Mouse (Mus musculus) hindbrain, embryonic 15.5 days (tissue): Measurements from ENCODE around the gene Dctn1. TPM values are rescaled to one million over a fixed set of nuclear protein-coding genes. Genes with fewer than 3 reads are reported as not detected.
A peak's percentile ranks its signal among the peaks of the same experiment; 100 is the strongest.

Experiments used
- ATAC-seq: fragments of 200-750 bp; cut with Nextera tagmentation; 2 replicates; pipeline ENCODE4 v1.8.0; 2017; ENCODE audit warnings: low read depth, moderate number of reproducible peaks, moderate TSS enrichment; ENCODE audit not compliant: low FRiP score
- H3K27ac ChIP-seq: fragments of 300-500 bp; sonication (generic); replicated peaks from 2 replicates; pipeline ENCODE4 v1.5.1; 2015; ENCODE audit warnings: mild to moderate bottlenecking, inconsistent platforms
- H3K27me3 ChIP-seq: fragments of 300-500 bp; sonication (generic); 2 replicates; pipeline ENCODE4 v1.6.1; 2015; ENCODE audit warnings: control low read depth, inconsistent platforms
- H3K36me3 ChIP-seq: fragments of 300-500 bp; sonication (generic); 2 replicates; pipeline ENCODE4 v1.6.1; 2015; ENCODE audit warnings: control low read depth, inconsistent platforms
- H3K4me1 ChIP-seq: fragments of 300-500 bp; sonication (generic); replicated peaks from 2 replicates; pipeline ENCODE4 v1.6.1; 2015; ENCODE audit warnings: control low read depth, inconsistent platforms
- H3K4me2 ChIP-seq: fragments of 300-500 bp; sonication (generic); 2 replicates; pipeline ENCODE4 v1.6.1; 2015; ENCODE audit warnings: moderate library complexity, mild to moderate bottlenecking, inconsistent platforms
- H3K4me3 ChIP-seq: fragments of 300-500 bp; sonication (generic); 2 replicates; pipeline ENCODE4 v1.5.1; 2015; ENCODE audit warnings: mild to moderate bottlenecking, inconsistent platforms
- H3K9ac ChIP-seq: fragments of 300-500 bp; sonication (generic); 2 replicates; pipeline ENCODE4 v1.6.1; 2015; ENCODE audit warnings: inconsistent platforms
- H3K9me3 ChIP-seq: fragments of 300-500 bp; sonication (generic); 2 replicates; pipeline ENCODE4 v1.6.1; 2016; ENCODE audit warnings: control low read depth, inconsistent platforms
- WGBS: fragments of 180-500 bp; shearing (Covaris S2); methylation state at CpG from one replicate; pipeline ENCODE4 v1.1.7; 2015; 5-methylcytosine and 5-hydroxymethylcytosine counted together
- polyA plus RNA-seq: library from polyadenylated mRNA; unstranded; fragments of >200 nt; fragmentation: Nextera tagmentation; extraction: Ambion mirVana; gene quantifications from 2 replicates; pipeline ENCODE4 v1.2.1, GENCODE M21; 2015

Gene Dctn1
- polyA plus RNA-seq, 1 experiment from 2014 or later = 160 TPM

DNA sequence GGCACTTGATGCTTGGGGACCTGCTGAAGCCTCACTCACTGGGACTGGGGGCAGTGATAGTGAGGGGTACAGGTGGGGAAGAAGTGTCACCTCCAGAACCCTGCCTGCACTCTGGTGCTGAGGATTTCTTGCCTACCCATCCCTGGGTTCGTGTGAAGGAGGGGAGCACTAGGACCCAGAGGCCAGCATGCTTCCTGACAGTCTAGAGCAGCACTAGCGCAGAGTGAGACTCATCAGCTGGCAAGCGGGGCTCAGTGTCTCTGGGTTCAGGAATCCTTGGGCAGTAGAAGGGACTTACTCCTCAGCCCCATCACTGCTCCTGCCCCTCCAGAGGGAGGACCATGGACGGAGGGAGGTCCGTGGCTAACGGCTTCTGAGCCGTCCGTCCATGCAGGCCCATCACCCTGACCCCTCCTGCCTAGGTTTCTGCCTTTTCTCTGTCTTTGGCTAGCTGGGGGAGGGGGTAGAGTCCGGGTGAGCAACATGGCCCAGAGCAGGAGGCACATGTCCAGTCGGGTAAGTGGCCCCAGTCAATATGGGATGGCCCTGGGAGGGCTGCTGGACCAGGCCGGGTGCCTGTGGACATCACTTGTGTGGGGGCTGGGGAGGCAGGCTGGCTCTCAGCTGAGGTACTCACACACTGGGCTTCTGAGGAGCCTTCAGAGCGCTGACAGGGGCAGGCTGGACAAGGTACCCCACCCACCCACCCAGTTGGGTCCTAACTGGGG lies 13.8 kb downstream of the Dctn1 start:
- peak overlapping the region; percentile 64 for H3K4me3 ChIP-seq
- H3K27ac ChIP-seq = peak overlapping the region; percentile 64; the same call in 1 of the 2 replicates
- peak overlapping the region; percentile 77 for H3K9ac ChIP-seq
- H3K9me3 ChIP-seq = no peaks in the 10 kb centered on the region
- 16% methylated on average over 12 of the region's 12 CpGs for WGBS
- peaks cover 26% of the 10 kb centered on the region for H3K4me1 ChIP-seq
- H3K36me3 ChIP-seq = peaks cover 18% of the 10 kb centered on the region; the same call in 1 of the 2 replicates
- H3K4me2 ChIP-seq = peak overlapping the region; percentile 72
- peak; percentile 89 for ATAC-seq
- no peaks in the 10 kb centered on the region for H3K27me3 ChIP-seq

DNA sequence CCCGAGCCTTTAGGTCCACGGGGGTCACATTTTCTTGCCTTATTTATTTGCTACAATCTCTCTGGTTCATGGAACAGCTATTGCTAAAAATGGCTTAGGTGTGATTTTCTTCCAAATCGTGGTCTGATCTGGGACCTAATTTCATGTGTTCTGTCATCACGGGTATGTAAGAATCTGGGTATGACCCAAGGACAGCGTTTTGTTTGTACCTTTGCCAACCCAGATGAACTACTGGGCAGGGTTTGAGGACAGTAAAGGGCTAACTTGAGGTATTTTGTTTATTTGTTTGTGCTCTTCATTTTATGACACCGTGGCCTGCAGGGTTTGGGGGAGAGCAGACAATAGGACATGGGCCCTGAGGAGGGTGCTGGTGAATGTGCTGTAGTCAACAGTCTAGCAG lies 14.9 kb downstream of the Dctn1 start:
- Histone ChIP-seq H3K27me3 (no peaks in the 10 kb centered on the region), H3K9ac (peak overlapping the region; percentile 77; the same call in 1 of the 2 replicates), H3K36me3 (peaks cover 18% of the 10 kb centered on the region; the same call in 1 of the 2 replicates), H3K4me2 (peak overlapping the region; percentile 72), H3K27ac (no peak overlapping the region), H3K4me1 (peaks cover 36% of the 10 kb centered on the region), H3K4me3 (peak overlapping the region; percentile 64), H3K9me3 (no peaks in the 10 kb centered on the region)
- 82% methylated on average over 6 of the region's 6 CpGs for WGBS
- no peak for ATAC-seq

DNA sequence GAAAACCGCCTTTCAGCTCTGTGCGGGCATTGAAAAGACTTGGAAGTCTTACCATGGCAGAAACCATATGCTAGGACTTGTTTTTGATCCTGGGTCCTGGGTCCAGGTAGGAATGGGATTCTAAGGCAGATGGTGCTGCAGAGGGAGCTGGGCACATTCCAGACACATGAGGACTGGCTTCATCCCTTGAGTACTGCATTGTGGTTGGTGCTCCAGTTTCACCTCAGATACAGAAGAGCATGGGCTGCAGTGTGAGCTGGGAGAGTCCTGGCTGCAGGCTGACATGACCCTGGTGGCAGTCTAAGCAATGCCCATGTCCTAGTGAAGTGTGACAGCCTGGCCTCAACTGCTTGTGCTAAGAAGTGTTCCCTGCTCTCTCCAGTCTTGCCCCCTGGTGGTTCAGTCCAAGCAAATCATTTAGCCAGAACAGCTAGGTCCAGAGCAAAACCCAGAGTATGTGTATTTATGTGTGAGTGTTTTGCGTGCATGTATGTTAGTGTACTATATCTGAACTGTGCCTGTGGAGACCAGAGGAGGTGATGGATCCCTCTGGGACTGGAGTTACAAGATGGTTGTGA lies 19.2 kb downstream of the Dctn1 start:
- peak overlapping the region; percentile 93 for H3K27ac ChIP-seq
- no peak overlapping the region for H3K9ac ChIP-seq
- H3K4me1 ChIP-seq = peaks cover 54% of the 10 kb centered on the region
- no peaks in the 10 kb centered on the region for H3K9me3 ChIP-seq
- peaks cover 28% of the 10 kb centered on the region for H3K36me3 ChIP-seq
- WGBS = 86% methylated on average over 3 of the region's 3 CpGs
- no peak overlapping the region for H3K4me3 ChIP-seq
- H3K4me2 ChIP-seq = no peak overlapping the region; the same call in 1 of the 2 replicates
- ATAC-seq = no peak
- no peaks in the 10 kb centered on the region for H3K27me3 ChIP-seq

DNA sequence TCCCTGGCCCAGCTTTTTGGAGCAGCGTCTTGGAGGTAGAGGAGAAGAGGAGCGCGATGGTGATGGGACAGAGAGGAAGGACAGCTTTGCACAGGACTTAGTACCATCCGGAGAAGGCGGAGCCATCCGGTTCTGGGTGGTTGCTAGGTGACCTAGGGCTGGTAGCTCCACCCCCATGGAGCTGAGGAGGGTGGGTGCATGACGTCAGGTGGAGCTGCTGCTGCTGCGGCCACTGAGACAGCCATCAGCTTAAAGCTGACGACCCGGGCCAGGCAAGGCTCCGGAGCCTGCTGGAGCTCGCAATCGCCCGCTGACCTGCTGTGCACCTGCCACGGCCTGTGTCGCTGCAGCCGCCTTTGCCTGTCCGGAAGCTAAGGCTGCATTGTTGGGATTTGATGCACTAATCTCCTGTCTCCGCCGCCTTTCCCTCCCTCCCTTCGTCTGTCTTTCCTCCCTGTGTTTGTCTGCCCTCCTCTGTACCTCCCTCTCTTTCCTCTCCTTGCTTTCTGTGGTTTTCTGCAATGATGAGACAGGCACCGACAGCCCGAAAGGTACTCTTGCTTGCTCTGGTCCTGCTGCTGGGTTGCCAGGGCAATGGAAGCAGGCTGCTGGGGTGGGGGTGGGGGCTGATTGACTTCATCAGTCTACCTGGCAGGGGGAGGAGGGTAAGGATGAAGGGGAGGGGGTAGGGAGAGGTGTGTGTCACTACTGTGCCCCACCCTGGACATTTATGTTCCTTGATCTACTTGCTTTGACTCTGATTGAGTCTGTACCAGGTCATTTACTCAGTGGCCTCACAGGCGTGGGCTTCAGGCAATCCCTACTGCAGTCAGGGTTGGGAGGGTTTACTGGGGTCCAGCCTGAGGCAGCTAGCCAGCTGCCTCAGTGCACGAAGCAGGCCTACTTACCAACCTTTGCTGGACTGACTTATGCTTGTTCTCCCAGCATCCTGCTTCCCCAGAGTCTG lies 20.5 kb downstream of the Dctn1 start:
- H3K27me3 ChIP-seq = no peaks in the 10 kb centered on the region
- H3K4me1 ChIP-seq = peaks cover 42% of the 10 kb centered on the region
- ATAC-seq = peak; percentile 94
- peak overlapping the region; percentile 64 for H3K4me2 ChIP-seq
- peak overlapping the region; percentile 70 for H3K4me3 ChIP-seq
- peak overlapping the region; percentile 93 for H3K27ac ChIP-seq
- H3K9me3 ChIP-seq = no peaks in the 10 kb centered on the region
- H3K9ac ChIP-seq = peak overlapping the region; percentile 73
- 8% methylated on average over 25 of the region's 25 CpGs for WGBS
- peaks cover 41% of the 10 kb centered on the region for H3K36me3 ChIP-seq

DNA sequence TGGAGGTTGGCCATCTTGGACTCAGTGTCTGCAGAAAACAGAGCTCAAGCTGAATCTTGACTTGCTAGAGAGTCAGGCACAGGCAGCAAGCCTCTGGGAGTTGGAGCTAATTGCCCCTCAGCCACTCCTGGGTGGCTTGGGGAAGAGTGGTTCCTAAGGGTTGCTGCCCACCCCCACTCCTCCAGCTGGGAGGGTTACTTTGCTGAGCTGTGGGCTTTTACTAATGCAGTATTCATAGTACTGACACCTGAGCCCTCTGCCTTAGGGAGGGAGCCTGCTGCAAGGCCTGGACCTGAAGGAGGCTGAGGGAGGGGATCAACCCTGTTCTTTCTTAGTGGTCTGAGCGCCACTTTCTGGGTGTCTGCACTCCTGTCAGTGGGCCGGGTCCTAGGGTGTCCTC lies 21.2 kb downstream of the Dctn1 start:
- Histone ChIP-seq H3K27ac (peak overlapping the region; percentile 93), H3K9ac (peak overlapping the region; percentile 73), H3K4me3 (peak overlapping the region; percentile 70), H3K4me1 (peaks cover 42% of the 10 kb centered on the region), H3K36me3 (peaks cover 47% of the 10 kb centered on the region), H3K9me3 (no peaks in the 10 kb centered on the region), H3K4me2 (peak overlapping the region; percentile 64), H3K27me3 (no peaks in the 10 kb centered on the region)
- no peak for ATAC-seq
- 71% methylated on average over 2 of the region's 2 CpGs for WGBS

DNA sequence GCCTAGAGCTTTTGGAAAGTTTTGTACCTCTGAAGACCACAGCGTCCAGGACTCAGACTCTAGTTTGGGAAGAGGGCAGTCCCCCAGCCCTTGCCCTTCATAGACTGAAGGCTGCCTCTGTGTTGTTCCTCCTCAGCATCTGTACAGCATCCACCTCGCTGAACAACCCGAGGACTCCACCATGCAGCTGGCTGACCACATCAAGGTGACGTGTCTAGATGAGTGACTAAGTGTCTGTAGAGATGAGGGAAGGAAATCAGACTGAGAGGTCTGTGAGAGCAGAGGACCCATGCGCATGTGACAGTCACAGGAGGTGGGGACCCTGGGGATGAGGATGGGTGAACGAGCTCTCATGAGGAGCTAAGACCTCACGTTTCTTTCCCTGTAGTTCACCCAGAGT lies 27.9 kb downstream of the Dctn1 start:
- H3K36me3 ChIP-seq = peaks cover 92% of the 10 kb centered on the region
- no peak overlapping the region for H3K4me3 ChIP-seq
- no peak overlapping the region for H3K9ac ChIP-seq
- peaks cover 12% of the 10 kb centered on the region for H3K4me1 ChIP-seq
- 90% methylated on average over 7 of the region's 7 CpGs for WGBS
- no peaks in the 10 kb centered on the region for H3K27me3 ChIP-seq
- H3K27ac ChIP-seq = no peak overlapping the region
- no peaks in the 10 kb centered on the region for H3K9me3 ChIP-seq
- no peak for ATAC-seq
- no peak overlapping the region for H3K4me2 ChIP-seq

DNA sequence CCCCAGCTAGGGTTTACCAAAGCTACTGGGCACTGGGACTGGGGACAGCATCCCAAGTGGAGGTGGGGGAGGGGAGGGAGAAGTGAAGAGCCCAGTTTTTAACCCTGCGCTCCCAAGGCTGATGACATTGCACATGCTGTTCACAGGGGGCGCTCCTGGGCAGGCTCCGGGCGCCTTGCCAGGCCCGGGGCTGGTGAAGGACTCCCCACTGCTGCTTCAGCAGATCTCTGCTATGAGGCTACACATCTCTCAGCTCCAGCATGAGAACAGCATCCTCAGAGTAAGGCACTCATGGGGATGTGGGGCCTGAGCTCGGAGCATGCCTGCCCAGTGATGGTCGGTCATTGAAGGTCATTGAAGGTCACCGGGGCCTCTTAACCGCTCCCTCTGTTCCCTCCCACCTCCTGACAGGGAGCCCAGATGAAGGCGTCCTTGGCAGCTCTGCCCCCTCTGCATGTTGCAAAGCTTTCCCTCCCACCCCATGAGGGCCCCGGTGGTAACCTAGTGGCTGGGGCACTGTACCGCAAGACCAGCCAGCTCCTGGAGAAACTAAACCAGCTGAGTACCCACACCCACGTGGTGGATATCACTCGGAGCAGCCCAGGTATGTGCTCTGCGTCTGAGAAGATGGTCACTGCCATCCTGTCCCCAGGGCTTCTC lies 31.8 kb downstream of the Dctn1 start:
- Histone ChIP-seq H3K9ac (no peak overlapping the region), H3K27me3 (no peaks in the 10 kb centered on the region), H3K4me1 (0 out of 2 replicates have a peak, but pooled peaks cover 8% of the 10 kb centered on the region), H3K36me3 (peaks cover 77% of the 10 kb centered on the region), H3K9me3 (no peaks in the 10 kb centered on the region), H3K4me3 (no peak overlapping the region), H3K27ac (no peak overlapping the region), H3K4me2 (no peak overlapping the region)
- ATAC-seq = peak; percentile 31; the same call in 1 of the 2 replicates
- WGBS = 40% methylated on average over 15 of the region's 15 CpGs

DNA sequence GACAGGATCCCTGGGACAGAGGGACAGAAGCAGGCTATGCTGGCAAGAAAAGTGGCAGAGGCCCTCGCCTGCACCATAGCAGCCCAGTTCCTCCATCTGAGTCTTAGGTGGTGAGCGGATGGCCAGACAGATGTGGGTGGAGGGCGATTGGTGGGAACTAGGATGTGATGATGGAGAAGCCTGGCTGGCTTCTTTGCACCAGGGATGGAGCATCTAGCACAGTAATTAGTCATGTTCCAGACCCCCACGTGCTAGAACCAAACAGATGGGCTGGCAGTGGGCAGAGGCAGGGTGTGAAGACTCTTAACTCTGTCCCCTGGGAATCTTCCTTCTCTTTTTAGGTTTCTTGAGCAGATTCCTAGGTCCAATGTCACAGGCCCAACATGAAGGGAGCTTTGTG lies 37.6 kb downstream of the Dctn1 start:
- no peak overlapping the region for H3K27ac ChIP-seq
- no peak overlapping the region for H3K4me2 ChIP-seq
- WGBS = 82% methylated on average over 4 of the region's 4 CpGs
- no peaks in the 10 kb centered on the region for H3K27me3 ChIP-seq
- ATAC-seq = no peak
- no peaks in the 10 kb centered on the region for H3K9me3 ChIP-seq
- peaks cover 23% of the 10 kb centered on the region for H3K36me3 ChIP-seq
- H3K9ac ChIP-seq = no peak overlapping the region
- H3K4me3 ChIP-seq = no peak overlapping the region
- H3K4me1 ChIP-seq = no peaks in the 10 kb centered on the region

DNA sequence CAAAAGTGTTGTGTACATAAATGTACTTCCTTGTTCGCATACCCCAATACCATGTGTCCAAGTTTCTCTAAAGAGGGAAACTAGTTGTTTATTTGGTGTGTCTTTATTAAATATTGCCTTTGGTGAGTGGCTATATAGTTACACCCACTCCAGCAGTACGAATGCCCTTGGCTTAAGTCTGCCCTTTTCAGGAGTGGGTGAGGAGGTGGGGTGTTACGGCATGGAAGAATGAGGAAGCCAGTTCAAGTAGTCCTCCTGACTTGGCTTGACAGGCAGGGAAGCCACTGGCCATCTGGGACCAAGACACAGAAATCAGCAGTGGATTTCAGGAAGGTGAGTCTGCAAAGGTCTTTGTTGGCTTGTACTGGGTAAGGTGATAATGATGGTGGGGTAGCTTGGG lies 40.1 kb downstream of the Dctn1 start:
- H3K9me3 ChIP-seq = no peaks in the 10 kb centered on the region
- H3K27me3 ChIP-seq = no peaks in the 10 kb centered on the region
- no peak overlapping the region for H3K4me3 ChIP-seq
- H3K36me3 ChIP-seq = peaks cover 3% of the 10 kb centered on the region; the same call in 1 of the 2 replicates
- H3K4me2 ChIP-seq = no peak overlapping the region
- H3K4me1 ChIP-seq = 0 out of 2 replicates have a peak, but pooled peaks cover 4% of the 10 kb centered on the region
- no peak for ATAC-seq
- no peak overlapping the region for H3K27ac ChIP-seq
- WGBS = 98% methylated on average over 3 of the region's 3 CpGs
- H3K9ac ChIP-seq = no peak overlapping the region

DNA sequence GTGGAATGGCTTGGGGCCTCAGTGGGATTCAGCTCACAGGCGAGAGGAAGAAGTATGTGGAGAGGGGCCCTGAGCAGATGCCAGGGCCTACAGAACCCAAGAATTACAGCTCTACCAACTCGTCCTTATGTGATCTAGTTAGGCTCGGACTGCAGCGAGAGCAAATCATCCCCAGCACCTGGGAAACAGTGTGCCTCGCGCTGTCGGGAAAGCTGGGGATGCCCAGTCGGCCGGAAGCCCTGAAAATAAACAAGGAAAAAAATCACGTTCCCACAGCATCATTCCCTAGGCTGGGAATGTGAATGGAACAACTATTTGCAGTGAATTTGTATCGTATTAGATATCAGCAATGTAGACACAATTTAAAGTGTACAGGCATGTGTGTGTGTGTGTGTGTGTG lies 40.6 kb downstream of the Dctn1 start:
- Histone ChIP-seq H3K9ac (no peak overlapping the region), H3K4me2 (no peak overlapping the region), H3K9me3 (no peaks in the 10 kb centered on the region), H3K36me3 (no peaks in the 10 kb centered on the region), H3K27ac (no peak overlapping the region), H3K27me3 (no peaks in the 10 kb centered on the region), H3K4me3 (no peak overlapping the region), H3K4me1 (0 out of 2 replicates have a peak, but pooled peaks cover 4% of the 10 kb centered on the region)
- no peak for ATAC-seq
- WGBS = 80% methylated on average over 11 of the region's 11 CpGs

DNA sequence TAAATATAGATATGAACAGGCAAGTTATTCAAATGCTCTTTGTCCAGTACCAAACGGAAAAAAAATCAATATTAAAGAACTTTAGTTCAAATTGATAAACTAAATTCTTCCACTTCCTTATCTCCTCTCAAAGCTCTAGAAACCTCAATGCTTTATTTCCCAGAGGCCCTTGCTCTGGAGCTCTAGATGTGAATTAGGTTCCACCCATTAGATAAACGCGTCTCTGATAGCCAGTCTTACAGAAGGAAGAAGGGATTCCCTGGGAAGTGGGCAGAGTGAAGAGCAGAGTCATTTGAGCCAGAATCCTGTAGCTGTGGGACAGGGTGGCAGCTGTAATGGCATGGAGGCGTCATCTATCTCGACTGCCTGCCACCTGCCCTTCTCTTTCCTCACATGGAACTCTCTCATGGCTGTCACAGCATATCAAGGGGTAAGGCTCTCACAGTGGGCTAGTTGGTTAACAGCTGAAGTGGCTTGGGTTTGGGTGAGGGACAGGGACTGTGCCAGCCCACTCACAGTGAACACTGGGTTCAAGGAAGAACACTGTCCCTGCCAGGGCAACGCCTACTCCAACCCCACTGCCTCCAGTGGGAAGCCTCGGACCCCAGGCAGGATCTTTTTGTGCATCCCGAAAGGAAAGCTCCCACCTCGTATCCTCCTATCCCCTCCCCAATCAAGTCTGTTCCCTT lies 41.8 kb downstream of the Dctn1 start:
- Histone ChIP-seq H3K27me3 (no peaks in the 10 kb centered on the region), H3K36me3 (no peaks in the 10 kb centered on the region), H3K9ac (no peak overlapping the region), H3K9me3 (no peaks in the 10 kb centered on the region), H3K27ac (no peak overlapping the region), H3K4me2 (no peak overlapping the region), H3K4me1 (0 out of 2 replicates have a peak, but pooled peaks cover 4% of the 10 kb centered on the region), H3K4me3 (no peak overlapping the region)
- 70% methylated on average over 9 of the region's 9 CpGs for WGBS
- no peak for ATAC-seq
